Mouse (Mus musculus) cortical plate, adult 2 months (tissue): ENCODE measurements around the gene Nup210.

ENCODE experiments used
- CTCF ChIP-seq: fragments of 200-500 bp; IDR thresholded peaks from 2 replicates; pipeline ENCODE4 v1.5.1; 2011; ENCODE audit warnings: mild to moderate bottlenecking, control low read depth, low read length; ENCODE audit not compliant: insufficient read depth; ENCODE audit errors: extremely low read depth
- POLR2A ChIP-seq: fragments of 200-500 bp; IDR thresholded peaks from 2 replicates; pipeline ENCODE4 v1.6.1; 2011; ENCODE audit warnings: mild to moderate bottlenecking, low read length, control low read depth; ENCODE audit not compliant: insufficient read depth; ENCODE audit errors: extremely low read depth

GRCm38 (mm10) chr6:91092216-91092899 is 24.3 kb downstream of the Nup210 start:
- no peak for TF ChIP-seq CTCF
- TF ChIP-seq POLR2A: no peak
